Mouse (Mus musculus) limb, embryonic 10.5 days (tissue): ENCODE measurements around the gene Atad1. TPM values are rescaled to one million over a fixed set of nuclear protein-coding genes. Genes with fewer than 3 reads are reported as not detected.

Experiments
- DNase-seq: peaks from one replicate; pipeline ENCODE4 v3.0.0-alpha.2; 2017; ENCODE audit warnings: low spot score
- H3K27ac ChIP-seq: fragments of 300-500 bp; sonication (generic); 2 replicates; pipeline ENCODE4 v1.5.1; 2016; ENCODE audit warnings: mild to moderate bottlenecking
- H3K27me3 ChIP-seq: fragments of 300-500 bp; sonication (generic); 2 replicates; pipeline ENCODE4 v1.6.1; 2016; ENCODE audit warnings: low read depth, mild to moderate bottlenecking; ENCODE audit not compliant: poor library complexity, severe bottlenecking
- H3K36me3 ChIP-seq: fragments of 300-500 bp; sonication (generic); 2 replicates; pipeline ENCODE4 v1.6.1; 2016; ENCODE audit warnings: mild to moderate bottlenecking, moderate library complexity
- H3K4me1 ChIP-seq: fragments of 300-500 bp; sonication (generic); 2 replicates; pipeline ENCODE4 v1.6.1; 2016
- H3K4me3 ChIP-seq: fragments of 300-500 bp; sonication (generic); 2 replicates; pipeline ENCODE4 v1.5.1; 2016; ENCODE audit warnings: mild to moderate bottlenecking, moderate library complexity
- H3K9me3 ChIP-seq: fragments of 300-500 bp; sonication (generic); replicated peaks from 2 replicates; pipeline ENCODE4 v1.6.1; 2016; ENCODE audit warnings: mild to moderate bottlenecking
- WGBS: fragments of 180-500 bp; shearing (Covaris S2); methylation state at CpG from one replicate; pipeline ENCODE4 v1.1.7; 2016; 5-methylcytosine and 5-hydroxymethylcytosine counted together
- polyA plus RNA-seq: library from polyadenylated mRNA; unstranded; fragments of >200 nt; fragmentation: Nextera tagmentation; extraction: Ambion mirVana; gene quantifications from 2 replicates; pipeline ENCODE4 v1.2.1, GENCODE M21; 2016

Atad1 gene
- polyA plus RNA-seq, 1 experiment from 2014 or later = 71.7 TPM

- no peak overlapping the region for H3K4me3 ChIP-seq
- H3K27me3 ChIP-seq = no peaks in the 10 kb centered on the region
- H3K9me3 ChIP-seq = no peaks in the 10 kb centered on the region
- no peak overlapping the region for H3K27ac ChIP-seq
- no peaks in the 10 kb centered on the region for H3K36me3 ChIP-seq
- 79% methylated on average over 3 of the region's 3 CpGs for WGBS
- H3K4me1 ChIP-seq = peaks cover 5% of the 10 kb centered on the region; the same call in 1 of the 2 replicates
- DNase-seq = no peak
Observed at GRCm38 (mm10) chr19:32622142-32622541, 117.4 kb downstream of the Atad1 start.

Other genes with a start within 250 kb of the Atad1 start
- gene Papss2, start 144.0 kb downstream of the Atad1 start, polyA plus RNA-seq = 0.56 and 2.3 TPM in 2 replicates
- gene Pten, start 17.7 kb upstream of the Atad1 start, polyA plus RNA-seq = 5.0 and 5.8 TPM in 2 replicates